Mouse (Mus musculus) E14TG2a.4 (cell line): ENCODE measurements around the gene Cebpzos.

Source experiments
- CTCF ChIP-seq: conservative IDR thresholded peaks from 2 replicates; pipeline ENCODE4 v1.5.1; 2014; ENCODE audit warnings: low read length
- NANOG ChIP-seq: IDR thresholded peaks from 2 replicates; pipeline ENCODE4 v1.6.1; 2014; ENCODE audit warnings: borderline replicate concordance, low read length, mixed read lengths

GRCm38 (mm10) chr17:78883291-78883690 is 33.0 kb upstream of the Cebpzos start:
- no peak for TF ChIP-seq CTCF
- TF ChIP-seq NANOG, result no peak
